Mouse (Mus musculus): Measurements from ENCODE around the gene Prkce. TPM values are rescaled to one million over a fixed set of nuclear protein-coding genes. Genes with fewer than 3 reads are reported as not detected.

Prkce gene
- polyA plus RNA-seq, 1 experiment = 1.9 TPM

- no peak overlapping the region for H3K4me3 ChIP-seq
- no peak overlapping the region for H3ac ChIP-seq (ENCODE audit: control insufficient read depth, insufficient read length)
- no peaks in the 10 kb centered on the region for H3K27me3 ChIP-seq (ENCODE audit: control insufficient read depth, insufficient read depth, insufficient read length)
- no peaks in the 10 kb centered on the region for H3K79me2 ChIP-seq (ENCODE audit: control insufficient read depth, insufficient read depth)
- TF ChIP-seq POLR2AphosphoS2 (IDR thresholded peaks at IDR 0.05; ENCODE audit: insufficient read length, low read depth) = no peak
- TF ChIP-seq E2F4 (IDR thresholded peaks at IDR 0.05; ENCODE audit: insufficient read depth) = no peak
- TF ChIP-seq MYOD1 (IDR thresholded peaks at IDR 0.05; ENCODE audit: control insufficient read depth in 1 of 3, insufficient read length in 2 of 3, low read depth in 2 of 3) = no peak
- H3K36me3 ChIP-seq (ENCODE audit: control insufficient read depth, insufficient read depth) = no peaks in the 10 kb centered on the region
- no peak overlapping the region for H3K4me2 ChIP-seq (ENCODE audit: low read depth)
Measured at GRCm38 (mm10) chr17:86383699-86384572, 216.4 kb downstream of the Prkce start.

- H3K79me2 ChIP-seq (ENCODE audit: control insufficient read depth, insufficient read depth) = no peaks in the 10 kb centered on the region
- no peak overlapping the region for H3K4me2 ChIP-seq (ENCODE audit: low read depth)
- no peak for TF ChIP-seq MYOG (IDR thresholded peaks at IDR 0.05; ENCODE audit: control insufficient read depth in 1 of 3, insufficient read depth in 1 of 3, insufficient read length in 2 of 3, low read depth in 2 of 3)
- no peak for TF ChIP-seq REST (IDR thresholded peaks at IDR 0.05; ENCODE audit: insufficient read depth, insufficient read length)
- no peak for TF ChIP-seq POLR2A (IDR thresholded peaks at IDR 0.05; ENCODE audit: insufficient read length, low read depth)
- TF ChIP-seq MAX (IDR thresholded peaks at IDR 0.05; ENCODE audit: low read depth) = no peak
- TF ChIP-seq E2F4 (IDR thresholded peaks at IDR 0.05; ENCODE audit: insufficient read depth) = no peak
- no peak overlapping the region for H3K4me3 ChIP-seq
- no peaks in the 10 kb centered on the region for H3K36me3 ChIP-seq (ENCODE audit: control insufficient read depth, insufficient read depth)
- H3ac ChIP-seq (ENCODE audit: control insufficient read depth, insufficient read length) = no peak overlapping the region
- no peaks in the 10 kb centered on the region for H3K27me3 ChIP-seq (ENCODE audit: control insufficient read depth, insufficient read depth, insufficient read length)
Measured at GRCm38 (mm10) chr17:86392475-86392874, 224.9 kb downstream of the Prkce start.

- TF ChIP-seq CEBPB (IDR thresholded peaks at IDR 0.05; ENCODE audit: insufficient read depth, poor library complexity, severe bottlenecking) = no peak
- no peak for TF ChIP-seq MYOD1 (IDR thresholded peaks at IDR 0.05; ENCODE audit: control insufficient read depth in 1 of 3, insufficient read length in 2 of 3, low read depth in 2 of 3)
- TF ChIP-seq SRF (IDR thresholded peaks at IDR 0.05; ENCODE audit: control insufficient read depth, insufficient read length, low read depth) = no peak
- no peak for TF ChIP-seq MYOG (IDR thresholded peaks at IDR 0.05; ENCODE audit: control insufficient read depth in 1 of 3, insufficient read depth in 1 of 3, insufficient read length in 2 of 3, low read depth in 2 of 3)
- TF ChIP-seq POLR2A (IDR thresholded peaks at IDR 0.05; ENCODE audit: insufficient read length, low read depth) = no peak
- no peak for TF ChIP-seq TCF12 (IDR thresholded peaks at IDR 0.05; ENCODE audit: insufficient read depth, poor library complexity, severe bottlenecking)
- TF ChIP-seq USF1 (IDR thresholded peaks at IDR 0.05; ENCODE audit: low read depth) = no peak
- no peak for TF ChIP-seq REST (IDR thresholded peaks at IDR 0.05; ENCODE audit: insufficient read depth, insufficient read length)
- TF ChIP-seq POLR2AphosphoS2 (IDR thresholded peaks at IDR 0.05; ENCODE audit: insufficient read length, low read depth) = no peak
- no peak for TF ChIP-seq TCF3 (IDR thresholded peaks at IDR 0.05; ENCODE audit: insufficient read length, low read depth)
- TF ChIP-seq E2F4 (IDR thresholded peaks at IDR 0.05; ENCODE audit: insufficient read depth) = no peak
- TF ChIP-seq MAX (IDR thresholded peaks at IDR 0.05; ENCODE audit: low read depth) = no peak
- Histone ChIP-seq H3K79me2 (ENCODE audit: control insufficient read depth, insufficient read depth) (no peaks in the 10 kb centered on the region), H3ac (ENCODE audit: control insufficient read depth, insufficient read length) (no peak overlapping the region), H3K36me3 (ENCODE audit: control insufficient read depth, insufficient read depth) (no peaks in the 10 kb centered on the region), H3K4me3 (no peak overlapping the region), H3K27me3 (ENCODE audit: control insufficient read depth, insufficient read depth, insufficient read length) (no peaks in the 10 kb centered on the region), H3K4me2 (ENCODE audit: low read depth) (no peak overlapping the region)
Measured at GRCm38 (mm10) chr17:86393191-86393590, 225.6 kb downstream of the Prkce start.

- H3K36me3 ChIP-seq (ENCODE audit: control insufficient read depth, insufficient read depth) = no peaks in the 10 kb centered on the region
- H3K4me2 ChIP-seq (ENCODE audit: low read depth) = no peak overlapping the region
- H3K4me3 ChIP-seq = no peak overlapping the region
- TF ChIP-seq MAX (IDR thresholded peaks at IDR 0.05; ENCODE audit: low read depth) (no peak), TCF3 (IDR thresholded peaks at IDR 0.05; ENCODE audit: insufficient read length, low read depth) (no peak), REST (IDR thresholded peaks at IDR 0.05; ENCODE audit: insufficient read depth, insufficient read length) (no peak), POLR2AphosphoS2 (IDR thresholded peaks at IDR 0.05; ENCODE audit: insufficient read length, low read depth) (no peak), MYOD1 (IDR thresholded peaks at IDR 0.05; ENCODE audit: control insufficient read depth in 1 of 3, insufficient read length in 2 of 3, low read depth in 2 of 3) (no peak), POLR2A (IDR thresholded peaks at IDR 0.05; ENCODE audit: insufficient read length, low read depth) (no peak), MYOG (IDR thresholded peaks at IDR 0.05; ENCODE audit: control insufficient read depth in 1 of 3, insufficient read depth in 1 of 3, insufficient read length in 2 of 3, low read depth in 2 of 3) (no peak), E2F4 (IDR thresholded peaks at IDR 0.05; ENCODE audit: insufficient read depth) (no peak), SRF (IDR thresholded peaks at IDR 0.05; ENCODE audit: control insufficient read depth, insufficient read length, low read depth) (no peak), CEBPB (IDR thresholded peaks at IDR 0.05; ENCODE audit: insufficient read depth, poor library complexity, severe bottlenecking) (no peak), TCF12 (IDR thresholded peaks at IDR 0.05; ENCODE audit: insufficient read depth, poor library complexity, severe bottlenecking) (no peak), USF1 (IDR thresholded peaks at IDR 0.05; ENCODE audit: low read depth) (no peak)
- H3ac ChIP-seq (ENCODE audit: control insufficient read depth, insufficient read length) = no peak overlapping the region
- H3K27me3 ChIP-seq (ENCODE audit: control insufficient read depth, insufficient read depth, insufficient read length) = no peaks in the 10 kb centered on the region
- H3K79me2 ChIP-seq (ENCODE audit: control insufficient read depth, insufficient read depth) = no peaks in the 10 kb centered on the region
Measured at GRCm38 (mm10) chr17:86397097-86397496, 229.5 kb downstream of the Prkce start.

GRCm38 (mm10) chr17:86397647-86398046 is 230.1 kb downstream of the Prkce start:
- no peak overlapping the region for H3K4me3 ChIP-seq
- H3ac ChIP-seq (ENCODE audit: control insufficient read depth, insufficient read length) = no peak overlapping the region
- TF ChIP-seq POLR2AphosphoS2 (IDR thresholded peaks at IDR 0.05; ENCODE audit: insufficient read length, low read depth) = no peak
- TF ChIP-seq USF1 (IDR thresholded peaks at IDR 0.05; ENCODE audit: low read depth) = no peak
- no peak for TF ChIP-seq CEBPB (IDR thresholded peaks at IDR 0.05; ENCODE audit: insufficient read depth, poor library complexity, severe bottlenecking)
- TF ChIP-seq MYOG (IDR thresholded peaks at IDR 0.05; ENCODE audit: control insufficient read depth in 1 of 3, insufficient read depth in 1 of 3, insufficient read length in 2 of 3, low read depth in 2 of 3) = no peak
- no peak for TF ChIP-seq REST (IDR thresholded peaks at IDR 0.05; ENCODE audit: insufficient read depth, insufficient read length)
- no peak for TF ChIP-seq TCF3 (IDR thresholded peaks at IDR 0.05; ENCODE audit: insufficient read length, low read depth)
- TF ChIP-seq POLR2A (IDR thresholded peaks at IDR 0.05; ENCODE audit: insufficient read length, low read depth) = no peak
- TF ChIP-seq MYOD1 (IDR thresholded peaks at IDR 0.05; ENCODE audit: control insufficient read depth in 1 of 3, insufficient read length in 2 of 3, low read depth in 2 of 3) = no peak
- no peak for TF ChIP-seq TCF12 (IDR thresholded peaks at IDR 0.05; ENCODE audit: insufficient read depth, poor library complexity, severe bottlenecking)
- TF ChIP-seq MAX (IDR thresholded peaks at IDR 0.05; ENCODE audit: low read depth) = no peak
- TF ChIP-seq SRF (IDR thresholded peaks at IDR 0.05; ENCODE audit: control insufficient read depth, insufficient read length, low read depth) = no peak
- no peak for TF ChIP-seq E2F4 (IDR thresholded peaks at IDR 0.05; ENCODE audit: insufficient read depth)
- H3K27me3 ChIP-seq (ENCODE audit: control insufficient read depth, insufficient read depth, insufficient read length) = no peaks in the 10 kb centered on the region
- no peaks in the 10 kb centered on the region for H3K36me3 ChIP-seq (ENCODE audit: control insufficient read depth, insufficient read depth)
- no peak overlapping the region for H3K4me2 ChIP-seq (ENCODE audit: low read depth)
- no peaks in the 10 kb centered on the region for H3K79me2 ChIP-seq (ENCODE audit: control insufficient read depth, insufficient read depth)
